Mouse (Mus musculus) cerebellum, postnatal 25 days (tissue): ENCODE data around the gene Btbd11.

ENCODE experiments used
- DNase-seq, 2 experiments: peaks; one replicate each; pipeline ENCODE4 v3.0.0; 2021; ENCODE audit warnings: mixed read lengths in 2 of 2

The Btbd11 gene

DNA sequence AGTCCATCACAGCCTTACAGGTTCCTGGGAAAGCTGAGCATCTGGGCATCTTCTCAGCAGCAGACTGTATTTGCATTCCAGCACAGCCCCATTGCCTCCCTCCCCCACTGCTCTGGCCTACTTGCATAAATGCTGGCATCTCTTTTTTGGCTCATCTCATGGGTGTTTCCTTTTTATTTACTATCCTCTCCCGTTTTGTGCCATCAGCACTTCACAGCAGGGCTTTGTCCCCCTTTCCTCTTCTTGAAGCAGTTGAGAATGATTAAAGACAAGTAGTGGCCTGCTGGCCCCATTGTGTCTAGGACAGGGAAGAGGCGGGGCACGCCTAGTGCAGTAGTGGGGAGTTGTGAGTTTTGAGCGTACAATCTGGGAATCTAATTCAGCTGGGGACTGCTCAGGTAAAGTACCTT, 95.5 kb downstream of the Btbd11 start:
- no peak for DNase-seq

DNA sequence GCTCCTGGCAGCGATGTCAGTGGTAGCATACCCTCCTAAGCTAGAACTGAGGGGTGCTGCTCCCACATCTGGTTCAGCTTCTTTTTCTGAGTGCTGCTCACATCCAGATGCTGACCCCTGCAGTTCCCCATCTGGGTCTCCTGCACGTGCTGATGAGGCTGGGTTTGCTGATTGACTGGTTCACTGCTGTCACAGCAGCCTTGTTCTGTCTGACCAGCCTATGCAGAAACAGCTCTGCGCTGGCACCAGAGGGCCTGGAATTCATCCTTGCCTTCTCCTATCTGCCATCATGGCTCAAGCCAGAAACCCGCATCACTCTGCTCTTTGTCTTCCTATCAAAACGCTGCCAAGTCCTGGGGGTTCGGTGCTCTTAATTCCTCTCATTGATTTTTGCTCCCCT, 95.9 kb downstream of the Btbd11 start:
- DNase-seq = no peak

DNA sequence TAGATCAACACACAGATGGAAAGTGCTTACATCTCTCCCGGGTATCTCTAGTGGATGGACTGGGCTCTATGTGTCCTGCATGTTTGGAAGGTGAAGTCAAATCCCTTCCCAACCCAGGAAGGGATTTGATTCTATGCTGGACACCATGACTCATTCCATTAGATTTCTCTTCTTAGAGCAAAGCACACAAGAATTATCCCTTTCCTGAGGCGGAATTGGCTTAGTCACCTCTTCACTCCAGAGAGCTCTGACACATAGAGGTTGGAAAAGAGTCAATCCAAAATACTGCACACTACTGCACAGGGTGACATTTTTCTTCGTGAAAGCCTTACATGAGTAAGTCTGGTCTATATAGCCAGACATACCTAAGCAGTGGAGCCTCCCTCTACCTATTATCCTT, 99.8 kb downstream of the Btbd11 start:
- DNase-seq = no peak

DNA sequence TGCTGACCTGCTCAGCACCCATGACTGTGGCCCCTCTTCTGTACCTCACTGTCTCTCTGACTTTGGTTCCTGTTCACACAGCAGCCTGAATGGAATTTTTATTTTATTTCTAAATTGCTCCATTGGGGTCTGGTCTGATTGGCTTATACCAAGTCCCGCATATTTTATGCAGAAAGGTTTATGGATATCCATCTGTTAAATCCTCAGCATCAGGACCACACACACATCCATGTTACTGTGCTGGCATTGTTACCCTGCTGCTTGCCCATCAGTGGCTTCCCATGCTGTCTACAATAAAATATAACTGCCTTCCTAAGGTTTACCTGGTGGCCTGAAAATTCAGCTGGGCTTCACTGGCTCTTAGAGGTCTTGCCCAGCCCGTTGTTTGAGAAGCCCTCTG, 106.0 kb downstream of the Btbd11 start:
- no peak for DNase-seq

DNA sequence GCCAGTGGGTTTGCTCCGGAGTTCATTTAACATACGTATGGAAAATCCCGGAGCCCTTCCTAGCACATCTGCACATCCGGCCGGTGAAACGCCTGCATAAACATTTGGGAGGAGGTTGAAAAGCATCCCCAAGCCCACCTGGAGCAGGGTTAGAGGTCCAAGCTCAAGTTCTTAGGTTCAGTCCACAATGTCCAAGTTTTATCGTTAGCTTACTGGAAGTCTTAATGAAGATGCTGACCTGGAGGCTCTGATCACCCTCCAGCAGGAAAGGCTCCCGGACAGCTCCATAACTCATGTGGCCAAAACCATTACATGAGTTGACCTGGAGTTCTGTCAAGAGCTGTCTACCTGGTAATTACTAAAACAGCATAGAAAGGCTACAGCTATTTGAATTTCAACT, 109.7 kb downstream of the Btbd11 start:
- no peak for DNase-seq

DNA sequence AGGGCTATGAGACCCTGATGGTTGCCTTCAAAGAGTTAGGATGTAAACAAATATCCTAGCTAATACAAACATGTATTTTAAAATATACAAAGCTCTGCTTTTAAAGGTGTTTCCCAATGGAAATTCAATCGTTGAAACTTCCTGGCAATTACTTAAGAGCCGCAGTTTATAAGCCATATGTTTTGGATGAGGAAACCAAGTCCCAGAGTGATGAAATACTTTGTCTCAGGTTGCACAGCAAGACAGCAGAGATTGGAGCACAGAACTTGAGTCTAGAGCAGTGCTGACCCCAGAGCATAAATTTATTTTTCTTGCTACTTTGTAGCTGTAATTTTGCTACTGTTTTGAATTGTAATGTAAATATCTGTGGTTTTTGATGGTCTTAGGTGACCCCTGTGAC, 110.4 kb downstream of the Btbd11 start:
- no peak for DNase-seq

DNA sequence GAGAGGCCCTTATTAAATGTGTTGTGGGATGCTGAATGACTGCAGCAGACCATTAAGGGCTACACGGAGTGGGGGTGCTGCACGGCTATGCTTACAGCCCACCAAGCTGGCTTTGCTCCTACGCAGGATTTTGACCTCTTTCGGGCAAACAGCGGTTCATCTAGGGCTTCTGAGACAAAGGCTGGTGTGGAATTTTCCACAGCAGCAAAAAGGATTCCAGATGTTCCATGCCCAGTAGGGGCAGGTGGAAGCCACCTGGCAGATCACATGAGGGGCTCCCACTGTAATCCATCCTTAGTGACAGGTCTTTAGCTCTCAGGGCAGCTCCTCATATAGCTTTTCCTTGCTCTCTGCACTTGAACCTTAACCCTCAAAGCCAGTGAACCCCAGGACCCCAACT, 111.3 kb downstream of the Btbd11 start:
- DNase-seq = no peak

DNA sequence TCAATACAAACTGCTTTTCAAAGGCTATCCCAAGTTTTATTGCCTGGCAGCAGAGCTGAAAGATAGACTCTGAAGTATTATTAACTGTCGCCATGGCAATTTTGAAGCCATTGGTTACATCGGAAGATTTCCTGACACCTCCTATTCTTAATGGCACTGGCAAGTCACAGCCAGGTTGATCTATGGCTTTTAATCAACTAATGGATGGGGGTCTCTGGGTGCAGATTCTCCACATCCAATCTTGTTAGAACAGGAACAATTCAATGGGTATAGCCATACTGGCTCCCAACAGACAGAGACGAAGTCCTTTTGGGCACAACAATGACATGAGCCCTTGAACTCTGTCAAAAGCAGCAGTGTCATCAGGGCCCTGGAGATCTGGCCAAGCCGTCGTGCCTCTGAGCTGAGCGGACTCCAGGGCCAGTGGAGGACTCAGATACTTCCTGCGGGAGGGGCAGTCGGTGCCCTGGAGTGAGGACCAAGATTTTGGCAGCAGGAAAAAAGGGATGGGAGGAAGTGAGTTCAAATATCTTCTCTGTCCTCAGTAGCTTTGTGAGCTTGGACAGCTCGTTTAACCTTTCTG, 114.0 kb downstream of the Btbd11 start:
- DNase-seq = no peak

DNA sequence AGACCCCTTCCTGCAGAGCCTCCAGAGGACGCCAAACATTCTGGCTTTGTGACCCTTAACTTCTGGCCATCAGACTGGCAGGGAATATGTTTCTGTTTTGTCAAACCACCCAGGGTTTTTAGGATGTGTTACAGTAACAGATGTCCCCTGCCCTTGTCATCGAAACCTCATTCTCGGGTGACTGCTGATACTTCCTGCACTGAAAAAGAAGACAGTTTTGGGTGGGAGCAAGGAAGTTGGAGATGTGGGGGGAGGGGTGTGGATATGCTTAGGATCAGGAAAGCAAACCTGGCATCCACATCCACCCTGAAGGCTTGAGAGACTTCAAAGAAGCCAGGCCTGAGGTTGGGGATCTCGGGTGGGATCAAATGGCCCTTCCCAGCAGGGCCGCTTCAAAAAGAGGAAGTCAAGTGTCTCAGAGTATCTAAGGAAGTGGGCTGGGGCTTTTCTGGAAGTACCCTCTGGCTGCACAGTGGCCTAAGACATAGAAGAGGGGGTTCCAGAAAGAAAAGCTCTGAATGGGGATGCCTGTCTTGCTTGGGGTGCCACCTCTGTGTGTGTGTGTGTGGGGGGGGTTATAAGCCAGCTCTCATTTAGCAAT, 115.5 kb downstream of the Btbd11 start:
- DNase-seq = no peak

DNA sequence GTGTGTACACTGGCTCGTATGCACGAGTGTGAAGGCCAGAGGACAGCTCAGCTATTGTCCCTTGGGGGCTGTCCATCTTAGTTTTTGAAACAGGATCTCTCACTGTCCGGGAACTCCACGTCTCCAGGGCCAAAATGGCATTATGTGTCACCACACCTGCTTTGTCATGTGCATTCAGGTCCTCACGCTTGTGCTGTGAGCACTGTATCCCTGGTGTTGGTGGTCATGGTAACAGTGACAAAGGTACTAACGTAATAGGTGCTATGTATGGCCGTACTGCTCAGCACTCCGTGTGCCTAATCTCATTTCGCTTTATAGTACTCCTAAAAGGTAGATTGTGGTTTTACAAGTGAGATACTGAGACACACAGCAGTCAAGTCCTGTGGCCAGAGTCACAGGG, 116.0 kb downstream of the Btbd11 start:
- DNase-seq = no peak

DNA sequence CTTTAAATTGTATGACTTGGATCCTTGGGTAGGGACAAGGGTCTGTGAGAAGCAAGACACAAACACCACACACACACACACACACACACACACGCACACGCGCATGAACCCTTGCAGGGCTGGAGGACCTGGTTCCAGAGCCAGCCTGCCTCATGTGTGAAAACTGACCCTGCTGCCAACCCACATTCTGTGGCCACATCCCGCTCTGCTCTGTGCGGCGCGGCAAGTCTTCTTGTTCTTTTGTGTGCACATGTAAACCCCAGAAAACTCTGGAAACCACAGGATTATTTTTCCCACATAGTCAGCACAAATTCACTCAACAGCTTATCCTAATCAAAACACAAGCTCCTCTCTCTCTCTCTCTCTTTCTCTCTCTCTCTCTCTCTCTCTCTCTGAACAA, 116.8 kb downstream of the Btbd11 start:
- DNase-seq = no peak

DNA sequence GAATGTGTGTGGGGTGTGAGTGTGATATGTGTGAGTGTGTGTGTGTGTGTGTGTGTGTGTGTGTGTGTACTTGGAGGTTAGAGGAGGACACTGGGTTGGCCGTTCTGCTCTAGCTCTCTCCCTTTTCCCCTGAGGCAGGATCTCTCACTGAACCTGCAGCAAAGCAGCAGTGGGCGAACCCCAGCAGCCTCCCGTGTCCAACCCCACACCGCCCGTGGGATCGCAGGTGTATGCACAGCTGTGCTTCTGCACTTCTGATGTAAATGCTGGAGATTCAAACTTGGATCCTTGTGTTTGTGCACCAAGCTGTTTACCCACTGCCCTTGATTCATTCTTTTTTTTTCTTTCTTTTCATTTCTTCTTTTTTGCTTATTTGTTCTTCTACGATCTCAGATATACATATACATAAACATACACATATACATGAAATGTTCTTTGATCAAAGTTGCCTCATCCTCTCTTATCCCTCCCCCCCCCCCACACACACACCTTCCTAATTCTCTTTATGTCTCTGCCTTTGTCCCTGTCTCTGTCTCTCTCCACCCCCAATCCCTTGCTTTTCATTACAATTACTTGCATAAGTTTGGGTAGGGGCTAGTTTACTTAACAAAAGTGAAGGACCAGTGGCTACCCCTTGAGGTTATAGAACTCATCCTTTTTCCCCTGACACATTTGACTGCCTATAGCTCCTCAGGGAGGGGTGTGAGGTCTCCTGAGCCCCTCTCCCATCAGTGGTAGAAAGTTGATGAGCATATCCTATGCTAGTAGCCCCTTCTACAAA, 120.8 kb downstream of the Btbd11 start:
- DNase-seq = no peak

DNA sequence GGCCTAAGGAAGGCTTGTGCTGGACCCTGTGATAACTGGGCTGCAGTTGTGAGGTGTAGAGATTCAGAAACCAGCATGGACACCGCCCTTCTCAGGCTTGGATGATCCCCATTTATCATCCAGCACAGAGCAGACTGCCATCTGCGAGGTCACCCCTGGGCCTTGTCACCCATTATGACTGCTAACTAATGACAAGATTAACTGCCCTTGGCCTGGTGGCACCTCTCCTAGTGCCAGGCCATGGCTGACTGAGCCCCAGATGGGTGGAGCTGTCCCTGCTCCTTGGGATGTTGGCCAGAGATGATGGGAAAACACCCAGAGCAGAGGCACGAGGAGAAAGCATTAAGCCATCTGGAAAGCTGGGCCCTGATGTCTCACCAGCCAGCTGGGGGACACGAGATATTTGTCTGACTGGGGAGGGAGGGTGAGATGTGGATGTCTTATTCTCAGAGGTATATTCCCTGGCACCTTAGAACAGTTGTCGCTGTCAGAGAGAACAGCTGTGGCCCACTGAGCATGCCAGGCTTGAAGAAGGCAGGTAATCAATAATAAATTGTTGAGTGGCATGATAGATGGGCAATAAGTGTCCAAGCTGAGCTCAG, 121.7 kb downstream of the Btbd11 start:
- DNase-seq = no peak

DNA sequence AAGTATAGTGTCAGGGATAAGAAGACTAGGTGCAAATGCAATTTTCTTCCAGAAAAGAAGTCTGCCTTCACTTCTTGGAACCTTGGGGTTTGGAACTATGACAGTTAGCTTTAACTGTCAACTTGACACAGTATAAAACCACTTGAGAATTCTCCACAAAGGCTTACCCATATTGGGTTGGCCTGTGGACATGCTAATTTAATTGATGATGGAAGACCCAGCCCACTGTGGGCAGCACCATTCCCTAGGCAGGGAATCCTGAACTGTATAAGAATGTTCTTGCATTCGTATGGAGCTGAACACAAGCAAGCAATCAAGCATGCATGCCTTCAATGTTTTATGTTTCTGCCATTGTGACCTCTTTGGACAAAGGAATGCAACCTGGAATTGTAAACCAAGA, 122.4 kb downstream of the Btbd11 start:
- no peak for DNase-seq

DNA sequence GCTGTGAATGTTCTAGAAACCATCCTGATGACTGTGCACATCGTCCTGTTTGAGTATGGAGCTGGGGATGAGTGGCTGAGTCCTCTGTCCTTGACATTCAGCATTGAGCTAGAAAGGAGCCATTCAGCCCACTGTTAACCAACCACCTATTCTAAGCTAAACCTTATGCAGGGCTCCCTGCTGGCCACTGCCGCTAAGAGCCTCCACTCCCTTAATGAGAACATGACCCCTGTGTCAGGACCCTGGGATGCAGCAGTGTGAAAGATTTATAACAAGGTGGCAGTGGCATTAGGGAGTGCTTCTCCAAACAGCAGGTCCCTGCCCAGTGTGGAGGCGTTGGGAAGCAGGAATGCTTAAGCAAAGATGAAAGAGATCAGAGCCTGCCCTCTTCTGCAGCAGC, 123.7 kb downstream of the Btbd11 start:
- no peak for DNase-seq

DNA sequence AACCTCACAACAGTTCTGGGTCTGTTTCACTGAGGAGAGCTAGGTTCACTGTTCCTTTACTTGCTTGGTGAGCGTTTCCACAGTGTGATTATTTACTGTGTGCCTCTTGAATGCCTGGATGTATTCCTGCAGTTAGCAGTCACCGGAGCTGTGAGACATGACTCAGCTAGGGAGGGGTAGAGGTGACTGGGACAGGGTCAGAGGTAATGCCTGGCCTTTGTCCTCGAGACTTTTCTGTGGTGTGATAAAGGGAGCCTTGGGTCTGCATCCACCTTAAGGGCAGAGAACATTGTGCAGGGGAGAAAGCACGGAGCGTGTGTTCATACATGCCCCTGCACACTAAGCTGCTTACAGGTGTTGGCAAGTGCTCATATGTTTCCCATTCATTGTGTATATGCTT, 126.2 kb downstream of the Btbd11 start:
- DNase-seq = no peak

DNA sequence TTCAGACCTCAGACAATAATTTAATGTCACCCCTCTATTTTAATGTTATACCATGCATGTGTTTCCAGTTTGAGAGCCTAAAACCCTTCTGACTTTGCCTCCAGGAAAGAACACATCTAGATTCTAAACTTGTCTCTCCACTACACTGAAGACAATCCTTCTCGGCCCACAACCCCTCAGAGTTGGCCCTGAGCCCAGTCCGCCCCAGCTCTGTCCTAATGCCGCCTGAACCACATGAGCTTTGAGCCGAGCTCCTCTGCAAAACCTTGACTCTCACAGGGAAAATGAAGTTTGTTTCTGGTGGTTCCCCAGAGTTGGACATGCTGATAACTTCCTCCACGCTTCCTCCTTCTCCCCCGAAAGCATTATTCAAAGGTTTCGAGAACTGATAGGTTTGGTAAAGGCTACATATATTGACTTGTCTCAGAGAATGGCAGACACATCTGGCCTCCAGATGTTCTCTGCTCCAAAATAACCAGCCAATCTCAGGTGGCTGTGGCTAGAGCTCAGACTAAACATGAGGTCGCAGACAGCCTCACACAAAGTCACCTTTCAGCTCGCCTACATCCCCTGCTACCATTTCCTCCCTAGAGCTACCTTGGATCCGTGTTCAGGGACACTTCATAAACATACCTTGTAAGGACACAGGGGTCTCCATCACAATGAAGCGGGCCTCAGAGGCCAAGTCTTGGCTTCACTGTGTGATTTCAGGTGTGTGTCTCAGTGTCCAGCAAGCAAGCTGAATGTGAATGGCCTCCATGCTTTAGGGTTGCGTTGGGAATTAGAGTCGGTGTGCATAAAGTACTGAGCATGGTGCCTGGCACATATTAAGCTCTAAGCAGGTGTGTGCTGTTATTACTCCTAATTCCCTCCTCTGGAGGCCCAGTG, 130.9 kb downstream of the Btbd11 start:
- no peak for DNase-seq

DNA sequence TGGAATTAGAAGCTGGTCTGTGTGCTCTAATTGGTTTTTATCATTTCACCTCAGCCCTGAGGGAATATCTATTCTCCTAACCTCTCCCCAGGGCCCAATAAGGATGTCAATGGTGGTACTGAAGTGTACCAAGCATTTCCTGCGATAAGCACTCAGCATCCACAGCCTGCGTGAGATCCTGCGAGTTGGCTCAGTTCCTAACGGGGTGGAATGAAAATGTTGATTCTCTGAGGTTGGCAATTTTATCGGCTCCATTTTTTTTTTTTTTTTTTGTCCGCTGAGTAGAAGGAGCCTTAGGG, 131.4 kb downstream of the Btbd11 start:
- DNase-seq = no peak

DNA sequence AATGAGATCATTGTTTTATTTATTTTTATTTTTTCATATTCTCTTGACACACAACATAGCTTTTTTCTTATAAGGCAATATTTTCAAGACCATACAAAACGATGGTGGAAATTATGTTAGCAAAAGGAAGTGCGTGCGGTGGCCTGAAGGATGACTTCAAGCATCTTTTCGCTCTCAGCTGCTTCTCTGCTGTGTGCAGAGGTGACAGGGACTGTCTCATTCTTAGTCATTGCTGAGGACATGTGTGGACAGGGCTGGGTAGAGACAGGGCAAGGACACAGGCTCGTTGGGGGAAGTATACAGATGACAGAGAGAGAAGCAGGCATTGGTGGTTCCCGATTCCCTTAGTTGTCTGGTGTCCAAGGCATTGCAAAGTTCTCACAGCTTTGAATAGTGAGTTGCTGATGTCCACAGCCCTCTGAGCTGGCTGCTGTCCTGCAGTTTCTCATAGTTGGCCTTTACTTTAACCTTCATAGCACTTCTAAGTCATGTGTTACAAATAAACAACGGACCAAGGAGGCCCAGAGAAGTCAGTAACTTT, 135.7 kb downstream of the Btbd11 start:
- DNase-seq = no peak

DNA sequence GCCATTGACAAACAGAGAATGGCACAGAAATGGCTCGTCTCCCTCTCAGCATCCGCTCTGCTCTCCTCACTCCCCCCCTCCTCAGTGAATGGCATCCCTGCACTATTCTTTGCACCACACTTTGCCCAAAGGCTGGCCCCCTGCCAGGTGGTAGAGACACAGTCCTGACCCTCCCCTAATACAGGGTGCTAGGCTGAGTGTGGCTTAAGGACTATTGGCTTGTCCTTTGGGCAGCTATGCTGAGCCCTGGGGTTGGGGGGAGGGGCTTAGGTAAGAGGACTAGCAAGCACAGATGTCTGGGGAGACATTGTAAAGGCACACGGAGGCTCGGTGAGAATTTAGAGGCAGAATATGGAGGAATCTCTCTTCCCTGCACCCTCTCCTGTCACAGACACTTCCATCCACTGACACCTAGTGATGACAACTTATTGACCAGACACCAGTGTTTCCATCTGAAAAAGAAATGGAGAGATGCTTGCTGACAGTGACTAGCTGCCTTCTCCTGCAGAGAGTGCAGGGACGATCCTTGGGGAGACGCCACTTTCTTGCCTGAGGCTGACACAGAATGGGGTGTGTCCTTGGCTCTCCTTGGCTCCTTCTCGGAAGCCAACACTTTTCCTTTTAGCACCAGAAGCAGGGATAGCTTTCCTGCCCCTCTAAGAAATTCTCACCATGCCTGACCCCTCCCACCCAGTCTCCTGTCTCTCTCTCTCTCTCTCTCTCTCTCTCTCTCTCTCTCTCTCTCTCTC, 138.8 kb downstream of the Btbd11 start:
- DNase-seq = peak in 1 of 2 experiments; percentile 27

DNA sequence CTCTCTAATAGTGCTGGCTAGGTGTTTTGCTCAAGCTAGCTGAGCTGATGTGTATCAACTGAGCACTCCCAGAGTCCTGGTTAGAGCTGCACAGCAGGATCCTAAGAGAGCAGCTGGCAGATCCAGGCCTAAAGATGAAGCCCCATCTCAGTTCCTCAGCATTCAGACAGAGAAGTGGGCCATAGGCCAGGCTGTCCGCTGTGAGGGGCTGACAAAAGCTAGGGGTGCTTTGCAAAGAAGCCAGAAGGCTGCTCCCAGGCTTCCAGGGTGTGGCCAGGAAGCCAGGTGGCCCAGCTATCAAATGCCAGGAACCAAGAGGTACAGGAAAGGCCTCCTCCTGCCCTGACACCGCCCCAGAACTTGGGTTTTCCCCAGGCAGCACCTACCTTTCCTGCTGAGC, 140.0 kb downstream of the Btbd11 start:
- peak; percentile 28 to 36 for DNase-seq

DNA sequence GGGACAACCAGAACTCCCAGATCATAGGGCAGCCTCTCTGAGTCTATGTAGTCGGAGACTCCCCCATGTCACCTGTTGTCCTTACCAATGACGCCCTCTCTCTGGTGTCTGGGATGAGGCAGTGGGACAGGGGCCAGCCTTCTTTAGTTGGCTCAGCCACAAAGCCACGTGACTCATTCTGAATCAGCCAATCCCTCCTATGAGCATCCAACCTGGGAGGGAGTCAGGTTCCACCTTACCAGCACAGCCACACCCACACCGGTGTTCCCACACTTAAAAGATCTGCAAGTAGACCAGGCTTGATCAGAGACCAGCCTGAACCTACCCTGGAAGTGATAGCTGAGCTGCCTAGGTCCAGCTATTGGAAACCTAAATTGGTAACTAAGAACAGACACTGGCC, 141.1 kb downstream of the Btbd11 start:
- DNase-seq = no peak
